Mouse (Mus musculus) bone marrow, adult 2 months (tissue): ENCODE results near the gene Pappa. TPM values are rescaled to one million over a fixed set of nuclear protein-coding genes. Genes with fewer than 3 reads are reported as not detected.

Source experiments
- H3K27ac ChIP-seq: fragments of 200-500 bp; 2 replicates; pipeline ENCODE4 v1.5.1; 2012; ENCODE audit warnings: low read depth, mild to moderate bottlenecking, control low read depth, inconsistent platforms, low read length; ENCODE audit not compliant: control insufficient read depth, poor library complexity, insufficient read depth
- H3K4me1 ChIP-seq: fragments of 200-500 bp; 2 replicates; pipeline ENCODE4 v1.6.1; 2011; ENCODE audit warnings: low read length; ENCODE audit not compliant: control insufficient read depth, insufficient read depth
- H3K4me3 ChIP-seq: fragments of 200-500 bp; replicated peaks from 2 replicates; pipeline ENCODE3; 2011; ENCODE audit warnings: mild to moderate bottlenecking, low read depth, low read length, control low read depth; ENCODE audit not compliant: control insufficient read depth
- CTCF ChIP-seq: fragments of 200-500 bp; IDR thresholded peaks from 2 replicates; pipeline ENCODE4 v1.5.1; 2011; ENCODE audit warnings: low read length, control low read depth; ENCODE audit not compliant: control insufficient read depth, insufficient read depth
- POLR2A ChIP-seq: fragments of 200-500 bp; IDR thresholded peaks from 2 replicates; pipeline ENCODE4 v1.6.1; 2011; ENCODE audit warnings: low read depth, mild to moderate bottlenecking, control low read depth, low read length, borderline replicate concordance; ENCODE audit not compliant: control insufficient read depth
- WGBS: fragments of 180-500 bp; shearing (Covaris S2); methylation state at CpG from one replicate; pipeline ENCODE4 v1.1.7; 2018; 5-methylcytosine and 5-hydroxymethylcytosine counted together
- polyA plus RNA-seq: library from polyadenylated mRNA; stranded (reverse); fragments of >200 nt; gene quantifications from 2 replicates; pipeline ENCODE4 v1.2.4, GENCODE M21; 2011; ENCODE audit warnings: low replicate concordance; ENCODE audit not compliant: missing spikeins, insufficient read depth, insufficient read length

Gene Pappa
- polyA plus RNA-seq, 1 experiment: 2.2 TPM

DNA sequence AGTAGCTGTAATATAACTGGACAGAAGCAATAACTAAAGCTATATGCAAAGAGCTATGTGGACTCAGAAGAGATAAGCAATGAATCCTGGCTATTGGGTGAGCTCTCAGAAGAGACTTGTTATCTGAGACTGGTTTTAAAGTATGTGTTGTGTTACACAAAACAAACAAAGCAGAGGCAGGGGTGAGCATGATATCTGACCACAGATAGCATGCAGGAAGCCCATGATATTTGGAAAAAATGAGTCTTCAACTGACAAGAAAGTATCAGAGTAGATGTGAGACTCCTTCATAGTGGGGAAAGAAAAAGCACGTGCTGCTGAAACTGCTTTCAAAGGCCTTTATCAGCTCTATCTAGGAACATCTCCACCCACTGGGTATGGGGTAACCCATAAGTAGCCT, 161.2 kb downstream of the Pappa start:
- TF ChIP-seq CTCF: no peak
- no peak for TF ChIP-seq POLR2A
- 52% methylated on average over 1 of the region's 1 CpGs for WGBS
- Histone ChIP-seq H3K4me3 (no peak overlapping the region), H3K27ac (no peak overlapping the region), H3K4me1 (no peaks in the 10 kb centered on the region)

DNA sequence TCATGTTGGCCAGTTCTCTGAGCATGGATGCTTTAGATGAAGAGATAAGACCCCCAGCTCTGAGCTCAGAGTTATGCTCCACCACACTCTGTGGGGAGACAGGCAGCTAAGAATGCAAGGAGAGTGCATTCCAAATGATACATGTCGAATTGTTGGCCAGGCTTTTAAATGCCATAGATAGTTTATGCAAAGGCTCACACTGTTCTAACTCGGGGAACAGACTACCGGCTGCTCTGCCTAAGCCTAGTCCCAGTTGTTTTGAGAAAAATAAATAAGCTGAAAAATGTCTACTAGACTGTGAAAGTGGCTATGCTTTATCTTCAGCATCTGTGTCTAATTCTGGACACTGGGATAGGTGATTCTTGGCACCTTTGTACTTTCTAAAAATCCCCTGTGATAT, 165.3 kb downstream of the Pappa start:
- TF ChIP-seq POLR2A: no peak
- TF ChIP-seq CTCF: no peak
- WGBS: 79% methylated on average over 3 of the region's 3 CpGs
- Histone ChIP-seq H3K27ac (no peak overlapping the region), H3K4me1 (no peaks in the 10 kb centered on the region), H3K4me3 (no peak overlapping the region)

- no peaks in the 10 kb centered on the region for H3K4me1 ChIP-seq
- H3K27ac ChIP-seq: no peak overlapping the region
- no peak for TF ChIP-seq CTCF
- TF ChIP-seq POLR2A: no peak
- WGBS: 75% methylated on average over 1 of the region's 1 CpGs
- no peak overlapping the region for H3K4me3 ChIP-seq
Measured at GRCm38 (mm10) chr4:65295741-65296140, 171.8 kb downstream of the Pappa start.

DNA sequence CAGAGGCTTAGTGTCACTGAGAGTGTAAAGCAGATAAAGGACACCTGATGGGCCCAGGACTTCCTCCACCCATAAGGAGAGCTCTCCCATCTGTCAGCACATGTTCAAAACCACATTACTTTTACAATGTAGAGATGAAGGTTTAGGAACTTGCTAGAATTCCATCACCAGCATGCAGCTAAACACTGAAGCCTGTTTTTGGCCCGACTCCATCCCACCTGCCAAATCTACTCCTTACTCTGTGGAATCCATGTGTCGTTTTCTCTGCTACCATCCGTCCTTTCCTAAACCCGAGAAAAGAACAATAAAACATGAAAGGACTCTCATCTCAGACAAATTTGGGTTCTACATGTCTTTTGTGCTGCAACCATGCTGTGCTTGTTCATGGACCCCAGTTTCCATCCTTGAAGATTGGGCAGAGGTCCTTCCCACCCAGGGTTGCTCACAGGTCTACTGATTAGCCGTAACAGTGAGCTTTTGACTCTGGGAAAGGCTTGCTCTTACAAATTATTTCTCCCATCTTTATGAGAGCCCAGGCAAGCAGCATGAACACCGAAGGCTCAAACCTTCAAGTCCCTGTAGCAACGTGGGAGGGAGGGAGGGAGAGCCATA, 172.5 kb downstream of the Pappa start:
- no peaks in the 10 kb centered on the region for H3K4me1 ChIP-seq
- no peak overlapping the region for H3K4me3 ChIP-seq
- no peak overlapping the region for H3K27ac ChIP-seq
- WGBS: 73% methylated on average over 7 of the region's 7 CpGs
- no peak for TF ChIP-seq CTCF
- TF ChIP-seq POLR2A: no peak

- TF ChIP-seq POLR2A (no peak), CTCF (no peak)
- Histone ChIP-seq H3K27ac (no peak overlapping the region), H3K4me1 (no peaks in the 10 kb centered on the region), H3K4me3 (no peak overlapping the region)
- 81% methylated on average over 13 of the region's 13 CpGs for WGBS
Measured at GRCm38 (mm10) chr4:65296968-65297499, 173.1 kb downstream of the Pappa start.

DNA sequence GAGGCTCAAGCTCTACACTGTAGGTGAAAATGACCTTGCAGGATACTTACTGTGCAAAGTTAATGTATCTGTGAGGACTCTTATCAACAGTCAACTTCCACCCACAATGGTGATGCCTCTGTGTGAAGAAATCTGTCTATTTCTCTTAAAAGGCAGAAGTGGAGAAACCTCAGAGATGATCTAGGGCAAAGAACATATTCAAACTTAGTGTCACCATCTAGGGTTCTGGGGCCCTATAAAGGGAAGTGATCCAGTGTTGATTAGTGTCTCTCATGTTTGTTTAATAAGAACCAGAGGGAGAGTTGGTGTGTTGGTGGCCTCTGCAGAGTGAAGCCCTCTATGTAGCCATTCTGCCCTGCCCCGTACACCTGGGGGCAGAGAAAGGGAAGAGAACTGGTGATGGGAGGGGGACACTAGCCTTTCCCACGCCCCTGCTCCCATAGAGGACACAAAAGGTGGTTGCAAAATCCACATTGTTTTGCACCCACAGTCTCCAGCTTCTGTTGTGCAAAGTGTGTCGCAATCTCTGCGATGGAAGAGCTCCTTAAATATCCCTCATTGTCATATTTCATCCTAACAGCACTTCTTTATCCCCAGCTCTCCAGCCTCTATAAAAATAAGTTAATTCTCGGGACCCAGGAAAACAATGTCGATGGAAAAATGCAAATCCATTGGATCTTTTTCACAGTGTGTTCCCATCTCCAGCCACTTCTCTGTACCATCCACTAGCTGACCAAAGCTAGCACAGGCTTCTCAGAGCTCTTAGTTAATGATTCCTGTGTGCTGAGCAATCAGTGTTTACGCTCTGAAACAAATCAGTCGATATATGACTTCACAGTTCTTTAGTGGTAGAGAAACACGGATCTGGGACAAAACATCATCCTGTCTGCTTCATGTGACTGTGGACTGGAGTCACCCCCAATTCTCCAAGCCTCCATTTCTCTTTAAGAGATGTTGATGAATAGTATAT, 174.5 kb downstream of the Pappa start:
- no peak for TF ChIP-seq CTCF
- TF ChIP-seq POLR2A: no peak
- Histone ChIP-seq H3K4me3 (no peak overlapping the region), H3K4me1 (no peaks in the 10 kb centered on the region), H3K27ac (no peak overlapping the region)
- 66% methylated on average over 9 of the region's 9 CpGs for WGBS

DNA sequence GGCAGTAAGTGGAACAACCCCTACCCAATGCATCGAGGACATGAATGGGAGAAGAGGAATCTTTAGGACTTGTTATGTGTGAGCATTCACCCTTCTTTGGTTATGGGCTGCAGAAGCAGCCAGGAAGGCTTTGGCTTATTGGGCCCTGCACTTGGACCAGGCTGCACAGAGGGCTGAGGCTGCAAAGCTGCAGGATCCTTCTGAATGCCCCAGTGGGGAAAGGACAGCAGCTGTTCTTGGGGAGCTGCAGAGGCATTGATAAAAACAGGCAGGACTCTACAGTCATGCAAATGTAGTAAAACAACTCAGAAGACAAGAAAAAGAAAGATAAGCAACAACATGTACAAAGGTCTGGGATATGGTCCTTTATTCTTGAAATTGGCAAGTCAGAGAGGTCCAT, 175.4 kb downstream of the Pappa start:
- Histone ChIP-seq H3K4me1 (no peaks in the 10 kb centered on the region), H3K4me3 (no peak overlapping the region), H3K27ac (no peak overlapping the region)
- WGBS: 65% methylated on average over 1 of the region's 1 CpGs
- TF ChIP-seq CTCF (no peak), POLR2A (no peak)

DNA sequence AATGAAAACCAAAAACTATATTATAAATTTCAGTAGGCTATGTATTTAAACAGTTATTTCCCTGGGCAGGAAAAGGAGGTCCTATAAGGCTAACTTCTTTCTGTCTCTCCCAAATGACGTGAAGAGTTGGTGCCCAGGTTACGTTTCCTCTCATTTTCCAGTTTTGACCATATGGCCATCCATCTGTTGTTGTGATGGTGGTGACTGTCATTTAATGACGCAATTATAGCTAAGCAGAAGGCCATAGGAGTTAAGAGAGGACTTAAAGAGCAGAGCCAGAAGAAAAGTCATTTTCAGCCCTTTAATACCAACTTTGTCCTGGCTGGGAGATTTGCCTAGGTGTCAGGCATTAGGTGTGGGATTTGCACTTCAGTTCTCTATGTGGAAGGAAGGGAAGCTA, 176.5 kb downstream of the Pappa start:
- Histone ChIP-seq H3K4me1 (no peaks in the 10 kb centered on the region), H3K4me3 (no peak overlapping the region), H3K27ac (no peak overlapping the region)
- WGBS: 75% methylated on average over 3 of the region's 3 CpGs
- TF ChIP-seq POLR2A: no peak
- TF ChIP-seq CTCF: no peak
